In the genomic region with DNA sequence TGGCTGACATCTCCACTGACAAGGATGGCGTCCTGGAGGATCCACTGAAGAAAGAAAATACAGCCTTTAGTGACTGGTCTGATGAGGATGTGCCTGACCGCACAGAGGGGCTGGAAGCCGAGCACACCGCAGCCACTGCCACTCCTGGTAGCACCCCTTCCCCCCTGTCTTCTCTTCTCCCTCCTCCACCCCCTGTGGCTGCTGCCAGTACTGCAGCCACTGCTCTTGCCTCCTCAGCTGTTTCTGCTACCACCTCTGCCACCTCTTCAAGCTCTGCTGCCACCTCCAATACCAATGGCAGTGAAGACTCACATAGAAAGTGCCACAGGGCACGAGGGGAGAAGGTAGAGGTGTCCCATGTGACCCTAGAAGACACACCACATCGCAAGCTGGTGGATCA, we compare ENCODE assay signal across 9 mouse cellular contexts. TPM values are rescaled to one million over a fixed set of nuclear protein-coding genes. Genes with fewer than 3 reads are reported as not detected.
DNase-seq lines count a peak whose midpoint lies in the region; TF ChIP-seq lines count a peak whose summit lies in the region.
"Had no signal": no experiment of that assay in that cellular context is flagged by ENCODE, and none has a peak within 500 bp of the region (broad histone marks: within the 10 kb centered on the region; RNA-seq: fewer than 3 reads in every experiment).

No protein-coding gene starts in this region.

- H3K9me3 ChIP-seq in ES-Bruce4 (replicated peaks; ENCODE audit: control insufficient read depth, insufficient read depth, low read length, poor library complexity, severe bottlenecking) = no peaks in the 10 kb centered on the region
- H3K9me3 ChIP-seq: liver, embryonic 13.5 days had no signal

- no peak overlapping the region for H3K4me3 ChIP-seq in ES-Bruce4 (ENCODE audit: low read depth, low read length)
- H3K4me3 ChIP-seq: liver, embryonic 13.5 days had no signal

- intact Hi-C loops in left cerebral cortex, postnatal 4 days (cut with DNase I) = no loop called here
- intact Hi-C loops in left cerebral cortex, postnatal 36 days (cut with DNase I) = no loop called here

- H3K4me1 ChIP-seq in ES-Bruce4 (ENCODE audit: control insufficient read depth, insufficient read depth, low read length) = no peaks in the 10 kb centered on the region
- H3K4me1 ChIP-seq: liver, embryonic 13.5 days had no signal

- H3K36me3 ChIP-seq in ES-Bruce4 (ENCODE audit: control insufficient read depth, insufficient read depth, low read length, poor library complexity, severe bottlenecking) = peaks cover 7% of the 10 kb centered on the region; the same call in 1 of the 2 replicates

- DNase-seq in left cerebral cortex, postnatal 4 days = peak; percentile 29
- no peak for DNase-seq in left cerebral cortex, postnatal 36 days (ENCODE audit: low spot score in 2 of 2)
- DNase-seq in ZHBTc4 (ENCODE audit: low read depth, low spot score) = peak; percentile 65
- peak; percentile 12 for DNase-seq in mesoderm, embryonic 11.5 days (ENCODE audit: low read depth, low spot score)
- no peak for DNase-seq in urinary bladder, adult 2 months (ENCODE audit: low spot score)
- no peak for DNase-seq in cerebellum, postnatal 36 days
- no peak for DNase-seq in gastrocnemius, adult 18-20 months (ENCODE audit: low spot score)
- DNase-seq: liver, embryonic 13.5 days had no signal

- no peak overlapping the region for H3K9ac ChIP-seq in ES-Bruce4 (ENCODE audit: low read depth, poor library complexity, severe bottlenecking)
- H3K9ac ChIP-seq: liver, embryonic 13.5 days had no signal

- no peak for TF ChIP-seq POLR2A in ES-Bruce4 (IDR thresholded peaks at IDR 0.05; ENCODE audit: insufficient read depth, low read length)

- H3K27ac ChIP-seq in ES-Bruce4 (ENCODE audit: insufficient read depth, low read length) = no peak overlapping the region
- H3K27ac ChIP-seq: liver, embryonic 13.5 days had no signal

- TF ChIP-seq EP300 in ES-Bruce4 (IDR thresholded peaks at IDR 0.05; ENCODE audit: insufficient read depth, low read depth, low read length) = no peak

- peak; percentile 26 for TF ChIP-seq CTCF in ES-Bruce4 (IDR thresholded peaks at IDR 0.05; ENCODE audit: low read depth, low read length)

- H3K27me3 ChIP-seq in ES-Bruce4 (ENCODE audit: control insufficient read depth, insufficient read depth, low read length, poor library complexity, severe bottlenecking) = no peaks in the 10 kb centered on the region
- H3K27me3 ChIP-seq: liver, embryonic 13.5 days had no signal

RNA-seq across cellular contexts. Expression of gene Zc3h13, which starts 46.4 kb away (rescaled TPM):
- 10 to 100 TPM; 57.0 to 66.0 TPM for total RNA-seq in left cerebral cortex, postnatal 4 days (2021)
- total RNA-seq in left cerebral cortex, postnatal 36 days (2021) = 10 to 100 TPM; 51.1 to 54.6 TPM
- 41.9 and 42.5 TPM in 2 replicates for polyA plus RNA-seq in ES-Bruce4 (2011; ENCODE audit: insufficient read depth, insufficient read length, low read depth, missing spikeins)
- polyA plus RNA-seq in urinary bladder, adult 2 months (2012; rRNA removed) = 16.2 and 21.7 TPM in 2 replicates
- 10 to 100 TPM; 13.4 to 15.2 TPM for total RNA-seq in gastrocnemius, adult 18-20 months (2021)

Comparison
In these comparisons a context has a peak if more than half of its experiments do, and no peak if none do; other contexts are left out.
1. DNase-seq: peak in left cerebral cortex, postnatal 4 days (single experiment), ZHBTc4 (single experiment) and mesoderm, embryonic 11.5 days (single experiment); none in left cerebral cortex, postnatal 36 days (0 of 2), urinary bladder, adult 2 months (single experiment), cerebellum, postnatal 36 days (0 of 2) and gastrocnemius, adult 18-20 months (single experiment).